Mouse (Mus musculus): Measurements from ENCODE around the gene Zfp445. TPM values are rescaled to one million over a fixed set of nuclear protein-coding genes. Genes with fewer than 3 reads are reported as not detected.

Zfp445 gene
- polyA plus RNA-seq, 1 experiment from 2014 or later = 16.8 TPM

DNA sequence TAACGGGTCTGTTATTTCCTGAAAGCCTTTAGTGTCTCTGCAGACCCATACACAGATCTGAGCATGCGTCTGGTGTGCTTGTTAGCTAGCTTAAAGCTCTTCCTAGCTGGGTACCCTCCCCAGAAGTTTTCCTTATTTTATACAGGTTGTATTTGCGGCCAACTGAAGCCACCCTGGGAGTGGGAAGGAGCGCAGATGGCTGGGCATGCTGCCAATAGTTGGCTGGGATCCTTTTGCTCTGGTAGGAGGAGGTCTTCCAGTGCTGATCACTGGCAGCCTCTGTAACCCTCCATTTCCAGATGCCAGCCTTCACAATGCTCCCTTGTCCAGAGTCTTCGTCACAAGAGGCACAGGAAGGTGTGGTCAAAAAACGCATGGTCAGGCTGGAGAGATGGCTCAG is 29.0 kb downstream of the Zfp445 start:
- no peak for ATAC-seq (ENCODE audit: insufficient read depth)
- Histone ChIP-seq H3K27ac (replicated peaks) (no peak overlapping the region), H3K27me3 (no peaks in the 10 kb centered on the region), H3K4me1 (replicated peaks) (no peaks in the 10 kb centered on the region), H3K9me3 (replicated peaks) (no peaks in the 10 kb centered on the region), H3K9ac (no peak overlapping the region), H3K4me3 (replicated peaks) (no peak overlapping the region), H3K4me2 (no peak overlapping the region), H3K36me3 (replicated peaks) (0 out of 2 replicates have a peak, but pooled peaks cover 11% of the 10 kb centered on the region)
- WGBS (ENCODE audit: insufficient replicate concordance) = 62% methylated on average over 6 of the region's 6 CpGs

GRCm38 (mm10) chr9:122836126-122836525 is 29.7 kb downstream of the Zfp445 start:
- Histone ChIP-seq H3K27me3 (no peaks in the 10 kb centered on the region), H3K4me2 (no peak overlapping the region), H3K9ac (no peak overlapping the region), H3K4me1 (replicated peaks) (no peaks in the 10 kb centered on the region), H3K9me3 (replicated peaks) (no peaks in the 10 kb centered on the region), H3K27ac (replicated peaks) (no peak overlapping the region), H3K36me3 (replicated peaks) (0 out of 2 replicates have a peak, but pooled peaks cover 11% of the 10 kb centered on the region), H3K4me3 (replicated peaks) (no peak overlapping the region)
- WGBS (ENCODE audit: insufficient replicate concordance) = 71% methylated on average over 9 of the region's 9 CpGs
- ATAC-seq (ENCODE audit: insufficient read depth) = no peak

DNA sequence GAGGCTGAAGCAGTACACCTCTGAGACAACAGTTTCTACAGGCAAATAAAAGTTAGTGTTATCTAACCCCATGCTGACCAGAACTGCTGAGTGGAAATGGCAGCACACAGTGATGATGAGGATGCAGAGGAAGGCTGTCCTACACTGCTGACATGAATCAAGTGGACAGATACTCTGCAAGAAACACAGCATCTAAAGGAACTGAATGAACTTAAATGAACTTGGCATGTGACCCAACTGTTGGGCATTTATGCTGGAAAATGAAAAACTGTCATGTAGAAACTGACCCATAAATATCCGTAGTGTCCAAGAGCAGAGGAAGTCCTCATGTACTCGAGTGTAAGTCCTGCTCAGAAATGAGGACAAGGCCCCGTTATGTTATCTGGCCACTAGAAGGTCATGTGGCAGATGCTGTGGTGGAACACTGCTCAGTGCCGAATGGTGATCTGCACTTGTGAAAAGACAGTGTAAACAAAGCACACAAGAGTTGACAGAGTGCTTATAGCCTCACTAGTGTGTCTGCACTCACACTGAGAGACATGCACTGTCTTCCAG is 35.9 kb downstream of the Zfp445 start:
- no peaks in the 10 kb centered on the region for H3K27me3 ChIP-seq
- H3K9me3 ChIP-seq (replicated peaks) = no peaks in the 10 kb centered on the region
- peaks cover 13% of the 10 kb centered on the region for H3K36me3 ChIP-seq (replicated peaks)
- ATAC-seq (ENCODE audit: insufficient read depth) = no peak
- no peaks in the 10 kb centered on the region for H3K4me1 ChIP-seq (replicated peaks)
- no peak overlapping the region for H3K4me2 ChIP-seq
- H3K27ac ChIP-seq (replicated peaks) = no peak overlapping the region
- 49% methylated on average over 4 of the region's 4 CpGs for WGBS (ENCODE audit: insufficient replicate concordance)
- H3K9ac ChIP-seq = no peak overlapping the region
- H3K4me3 ChIP-seq (replicated peaks) = no peak overlapping the region

GRCm38 (mm10) chr9:122826743-122827142 is 39.1 kb downstream of the Zfp445 start:
- Histone ChIP-seq H3K27ac (replicated peaks) (no peak overlapping the region), H3K9me3 (replicated peaks) (no peaks in the 10 kb centered on the region), H3K4me2 (no peak overlapping the region), H3K4me3 (replicated peaks) (no peak overlapping the region), H3K27me3 (no peaks in the 10 kb centered on the region), H3K4me1 (replicated peaks) (no peaks in the 10 kb centered on the region), H3K36me3 (replicated peaks) (peaks cover 15% of the 10 kb centered on the region), H3K9ac (no peak overlapping the region)
- no peak for ATAC-seq (ENCODE audit: insufficient read depth)
- WGBS (ENCODE audit: insufficient replicate concordance) = 66% methylated on average over 4 of the region's 4 CpGs

DNA sequence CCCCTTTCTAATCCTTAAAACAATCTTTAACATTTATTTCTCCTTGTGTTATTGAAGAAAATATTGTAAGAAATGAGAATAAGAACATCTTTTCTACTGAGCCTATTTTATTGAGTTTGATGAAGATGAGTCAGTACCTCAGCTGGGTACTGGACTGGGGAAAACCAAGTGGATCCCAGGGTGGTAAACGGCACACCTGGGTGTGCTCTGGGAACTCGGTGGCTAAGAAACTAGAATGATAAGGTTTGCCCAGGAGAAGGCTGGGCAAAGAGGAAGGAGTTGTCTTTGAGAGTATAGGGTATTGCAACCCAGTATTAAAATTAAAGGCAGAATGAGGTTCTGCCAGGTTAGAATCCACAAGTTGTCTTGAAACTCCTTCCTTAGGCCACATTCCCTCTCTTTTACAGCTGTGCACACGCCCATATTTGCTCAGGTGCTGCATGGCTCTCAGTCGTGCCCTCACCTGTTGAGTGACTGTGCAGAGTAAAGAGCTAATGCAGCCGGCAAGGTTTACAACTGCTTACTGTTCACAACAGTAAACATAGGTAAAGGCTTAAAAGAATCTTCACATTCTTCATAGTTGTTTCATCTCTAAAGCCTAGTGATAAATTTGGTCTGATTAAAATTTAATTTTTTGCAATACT is 42.3 kb downstream of the Zfp445 start:
- Histone ChIP-seq H3K9ac (no peak overlapping the region), H3K4me1 (replicated peaks) (no peaks in the 10 kb centered on the region), H3K27ac (replicated peaks) (no peak overlapping the region), H3K4me2 (no peak overlapping the region), H3K9me3 (replicated peaks) (no peaks in the 10 kb centered on the region), H3K4me3 (replicated peaks) (no peak overlapping the region), H3K27me3 (no peaks in the 10 kb centered on the region), H3K36me3 (replicated peaks) (peaks cover 20% of the 10 kb centered on the region)
- 64% methylated on average over 5 of the region's 5 CpGs for WGBS (ENCODE audit: insufficient replicate concordance)
- ATAC-seq (ENCODE audit: insufficient read depth) = no peak

GRCm38 (mm10) chr9:122815239-122815851 is 50.5 kb downstream of the Zfp445 start:
- Histone ChIP-seq H3K4me2 (no peak overlapping the region), H3K27ac (replicated peaks) (no peak overlapping the region), H3K27me3 (no peaks in the 10 kb centered on the region), H3K9ac (no peak overlapping the region), H3K4me3 (replicated peaks) (no peak overlapping the region), H3K36me3 (replicated peaks) (peaks cover 3% of the 10 kb centered on the region; the same call in 1 of the 2 replicates), H3K9me3 (replicated peaks) (no peaks in the 10 kb centered on the region), H3K4me1 (replicated peaks) (no peaks in the 10 kb centered on the region)
- no peak for ATAC-seq (ENCODE audit: insufficient read depth)
- WGBS (ENCODE audit: insufficient replicate concordance) = 40% methylated on average over 4 of the region's 4 CpGs

GRCm38 (mm10) chr9:122814775-122815174 is 51.0 kb downstream of the Zfp445 start:
- H3K4me3 ChIP-seq (replicated peaks) = no peak overlapping the region
- no peak overlapping the region for H3K9ac ChIP-seq
- no peak overlapping the region for H3K4me2 ChIP-seq
- H3K9me3 ChIP-seq (replicated peaks) = no peaks in the 10 kb centered on the region
- no peaks in the 10 kb centered on the region for H3K4me1 ChIP-seq (replicated peaks)
- no peaks in the 10 kb centered on the region for H3K27me3 ChIP-seq
- H3K36me3 ChIP-seq (replicated peaks) = no peaks in the 10 kb centered on the region; the same call in 1 of the 2 replicates
- ATAC-seq (ENCODE audit: insufficient read depth) = no peak
- WGBS (ENCODE audit: insufficient replicate concordance) = 75% methylated on average over 2 of the region's 2 CpGs
- no peak overlapping the region for H3K27ac ChIP-seq (replicated peaks)

DNA sequence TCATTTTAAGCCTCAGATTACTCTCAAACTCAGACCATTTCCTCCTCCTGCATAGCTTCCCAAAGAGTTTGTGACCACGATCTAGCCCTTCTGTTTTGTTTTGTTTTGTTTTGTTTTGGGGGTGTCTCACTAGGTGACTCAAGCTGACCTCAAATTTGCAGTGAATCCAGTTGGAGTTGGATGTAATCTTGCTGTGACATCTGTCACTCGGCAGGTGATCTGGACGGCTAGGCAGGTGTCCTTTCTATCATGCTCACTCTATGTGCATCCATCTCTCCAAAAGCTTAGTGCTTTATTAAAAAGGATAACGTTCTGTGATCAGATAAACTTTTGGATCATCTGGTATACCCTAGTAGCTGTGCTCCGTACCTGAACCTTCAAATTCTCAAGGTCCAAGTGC is 53.4 kb downstream of the Zfp445 start:
- 66% methylated on average over 5 of the region's 5 CpGs for WGBS (ENCODE audit: insufficient replicate concordance)
- no peak for ATAC-seq (ENCODE audit: insufficient read depth)

DNA sequence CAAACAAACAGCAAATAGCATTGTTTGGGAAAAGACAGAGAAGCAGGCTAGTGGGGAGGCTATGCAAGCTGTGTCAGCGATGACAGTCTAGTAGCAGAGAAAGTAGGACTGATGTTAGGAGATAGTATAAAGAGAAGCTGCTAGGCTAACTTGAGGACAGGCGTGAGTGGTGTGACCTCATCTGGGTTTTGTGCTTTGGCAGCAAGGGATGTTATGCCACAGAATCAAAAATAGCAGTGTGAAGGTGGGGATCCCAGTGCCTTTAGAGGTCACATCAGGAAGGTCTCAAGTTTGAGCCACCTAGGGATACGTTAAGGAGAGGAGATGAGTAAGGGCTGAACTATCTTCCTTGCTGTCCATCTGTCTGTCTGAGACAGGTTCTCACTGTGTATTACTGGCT is 55.6 kb downstream of the Zfp445 start:
- peaks cover 5% of the 10 kb centered on the region for H3K4me1 ChIP-seq (replicated peaks)
- H3K36me3 ChIP-seq (replicated peaks) = no peaks in the 10 kb centered on the region
- H3K4me3 ChIP-seq (replicated peaks) = no peak overlapping the region
- no peak overlapping the region for H3K9ac ChIP-seq
- H3K4me2 ChIP-seq = no peak overlapping the region
- no peak for ATAC-seq (ENCODE audit: insufficient read depth)
- H3K9me3 ChIP-seq (replicated peaks) = no peaks in the 10 kb centered on the region
- WGBS (ENCODE audit: insufficient replicate concordance) = 71% methylated on average over 3 of the region's 3 CpGs
- no peaks in the 10 kb centered on the region for H3K27me3 ChIP-seq
- H3K27ac ChIP-seq (replicated peaks) = no peak overlapping the region

More for the DNA sequence above, 53.4 kb downstream of the Zfp445 start:
- Histone ChIP-seq H3K27me3 (no peaks in the 10 kb centered on the region), H3K9ac (no peak overlapping the region), H3K4me3 (replicated peaks) (no peak overlapping the region), H3K36me3 (replicated peaks) (no peaks in the 10 kb centered on the region; the same call in 1 of the 2 replicates), H3K27ac (replicated peaks) (no peak overlapping the region), H3K9me3 (replicated peaks) (no peaks in the 10 kb centered on the region), H3K4me2 (no peak overlapping the region), H3K4me1 (replicated peaks) (no peaks in the 10 kb centered on the region)

DNA sequence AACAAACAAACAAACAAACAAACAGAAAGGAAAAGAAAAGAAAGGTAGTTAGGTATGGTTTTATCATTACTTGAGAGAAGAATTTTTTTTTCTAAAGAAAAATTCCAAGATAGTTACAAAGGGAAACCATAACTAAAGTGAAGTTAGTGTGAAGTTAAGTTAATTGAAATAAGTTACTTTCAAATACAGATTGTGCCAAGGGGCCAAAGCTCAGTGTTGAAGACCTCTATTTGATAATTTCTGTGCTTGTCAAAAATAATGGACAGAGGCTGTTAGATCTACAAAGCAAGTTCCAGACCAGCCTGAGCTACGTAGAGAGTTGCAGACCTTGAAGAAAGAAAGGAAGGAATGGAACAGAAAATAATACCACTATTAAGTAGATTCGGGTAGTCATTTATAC is 58.6 kb downstream of the Zfp445 start:
- WGBS (ENCODE audit: insufficient replicate concordance) = 65% methylated on average over 2 of the region's 2 CpGs
- ATAC-seq (ENCODE audit: insufficient read depth) = no peak
- Histone ChIP-seq H3K36me3 (replicated peaks) (no peaks in the 10 kb centered on the region), H3K9me3 (replicated peaks) (no peaks in the 10 kb centered on the region), H3K4me3 (replicated peaks) (no peak overlapping the region), H3K4me2 (no peak overlapping the region), H3K9ac (no peak overlapping the region), H3K27ac (replicated peaks) (no peak overlapping the region), H3K27me3 (no peaks in the 10 kb centered on the region), H3K4me1 (replicated peaks) (peaks cover 5% of the 10 kb centered on the region)

DNA sequence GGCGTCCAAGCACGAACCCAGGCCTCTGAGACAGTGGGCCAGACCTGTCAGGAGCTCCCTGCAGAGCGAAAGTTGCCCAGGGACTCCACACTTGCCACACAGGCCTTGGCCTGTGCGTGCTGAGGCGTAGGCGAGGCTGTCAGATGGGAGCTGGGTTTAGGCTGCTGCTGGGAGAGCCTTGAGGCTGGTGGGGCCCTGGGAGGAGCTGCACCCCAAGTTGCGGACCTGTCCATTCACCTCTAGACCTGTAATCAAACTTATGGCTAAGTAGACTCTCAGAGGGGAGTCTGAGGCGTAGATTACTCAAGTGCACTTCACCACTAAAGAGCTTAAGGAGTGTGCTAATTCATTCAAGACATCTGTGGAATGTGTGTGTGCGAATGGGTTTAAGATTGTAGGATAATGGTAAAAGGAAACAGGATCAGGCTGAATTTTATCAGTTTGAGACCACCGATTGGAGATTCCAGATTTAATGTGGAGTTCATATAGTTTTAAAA is 59.9 kb downstream of the Zfp445 start:
- Histone ChIP-seq H3K4me3 (replicated peaks) (peak overlapping the region; percentile 66), H3K9ac (peak overlapping the region; percentile 65), H3K4me1 (replicated peaks) (peaks cover 5% of the 10 kb centered on the region), H3K36me3 (replicated peaks) (no peaks in the 10 kb centered on the region), H3K27ac (replicated peaks) (peak overlapping the region; percentile 70), H3K27me3 (no peaks in the 10 kb centered on the region), H3K4me2 (peak overlapping the region; percentile 88), H3K9me3 (replicated peaks) (no peaks in the 10 kb centered on the region)
- WGBS (ENCODE audit: insufficient replicate concordance) = 16% methylated on average over 10 of the region's 10 CpGs
- ATAC-seq (ENCODE audit: insufficient read depth) = no peak
